Mouse (Mus musculus) liver, adult 2 months (tissue): ENCODE measurements at regions not wholly inside any gene's neighbourhood (a gene's known extent, or its start where the extent isn't known, plus 50 kb on each side); places are given as distances from the start of the nearest gene placed in this dataset.

Experiments used
- CTCF ChIP-seq: fragments of 200-500 bp; IDR thresholded peaks from 2 replicates; pipeline ENCODE4 v1.5.1; 2011; ENCODE audit warnings: low read depth, low read length, control low read depth
- POLR2A ChIP-seq: fragments of 200-500 bp; IDR thresholded peaks from 2 replicates; pipeline ENCODE4 v1.6.1; 2011; ENCODE audit warnings: low read length, control low read depth; ENCODE audit not compliant: insufficient read depth; ENCODE audit errors: extremely low read depth

DNA sequence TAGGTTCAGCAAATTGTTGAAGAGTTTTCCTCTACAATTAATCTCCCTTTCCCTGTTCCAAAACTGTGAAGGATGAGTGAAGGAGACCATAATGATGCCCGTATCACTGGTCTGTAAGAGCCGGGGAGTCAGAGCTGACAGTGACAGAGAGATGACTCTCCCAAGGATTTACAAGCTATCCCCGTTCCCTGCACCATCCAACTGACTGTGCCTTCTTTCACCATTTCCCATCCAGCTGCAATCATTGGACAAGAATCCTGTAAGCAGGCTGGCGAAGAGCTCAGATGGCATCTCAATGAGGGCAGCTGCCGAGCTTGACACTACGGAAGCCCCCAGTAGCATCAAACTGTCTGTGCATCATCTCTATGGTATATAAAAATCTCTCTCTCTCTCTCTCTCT lies 133.1 kb downstream of the Irs2 start:
- TF ChIP-seq CTCF (no peak), POLR2A (no peak)
